Mouse (Mus musculus) MEL (cell line): Measurements from ENCODE around the gene Skp2. TPM values are rescaled to one million over a fixed set of nuclear protein-coding genes. Genes with fewer than 3 reads are reported as not detected.

Source experiments
- DNase-seq: peaks from one replicate; pipeline ENCODE4 v3.0.0; 2011; ENCODE audit warnings: low read depth, low spot score
- H3K27ac ChIP-seq: 2 replicates; pipeline ENCODE4 v1.5.1; 2012; ENCODE audit warnings: low read depth, mild to moderate bottlenecking, control low read depth, low read length, moderate library complexity; ENCODE audit not compliant: control insufficient read depth
- H3K27me3 ChIP-seq, 2 experiments: fragments of 150-350 bp in 1 of 2; sonication (generic) in 1 of 2; 2 replicates each; pipeline ENCODE4 v1.6.1; 2012; ENCODE audit warnings: low read length in 2 of 2, mild to moderate bottlenecking in 2 of 2, improper control_type of control experiment in 1 of 2, moderate library complexity in 1 of 2; ENCODE audit not compliant: insufficient read depth in 2 of 2, control insufficient read depth in 1 of 2
- H3K36me3 ChIP-seq, 2 experiments: 2 replicates each; pipeline ENCODE4 v1.6.1; 2012 to 2014; ENCODE audit warnings: low read length in 2 of 2, improper control_type of control experiment in 1 of 2, inconsistent platforms in 1 of 2, mild to moderate bottlenecking in 1 of 2; ENCODE audit not compliant: insufficient read depth in 2 of 2, control insufficient read depth in 1 of 2
- H3K4me1 ChIP-seq, 2 experiments: fragments of 150-350 bp in 1 of 2; sonication (generic) in 1 of 2; 2 replicates each; pipeline ENCODE4 v1.6.1; 2012; ENCODE audit warnings: low read length in 2 of 2, improper control_type of control experiment in 1 of 2, mild to moderate bottlenecking in 1 of 2; ENCODE audit not compliant: insufficient read depth in 2 of 2, control insufficient read depth in 1 of 2
- H3K4me3 ChIP-seq, 2 experiments: fragments of 150-350 bp in 1 of 2; sonication (generic) in 1 of 2; 2 replicates each; pipeline ENCODE4 v1.5.1; 2012; ENCODE audit warnings: low read depth in 2 of 2, low read length in 2 of 2, mild to moderate bottlenecking in 2 of 2, moderate library complexity in 2 of 2, control low read depth in 1 of 2, improper control_type of control experiment in 1 of 2; ENCODE audit not compliant: control insufficient read depth in 1 of 2, insufficient read depth in 1 of 2
- H3K79me2 ChIP-seq: 2 replicates; pipeline ENCODE4 v1.6.1; 2012; ENCODE audit warnings: mild to moderate bottlenecking, low read length, moderate library complexity; ENCODE audit not compliant: control insufficient read depth, poor library complexity, insufficient read depth
- H3K9ac ChIP-seq: 2 replicates; pipeline ENCODE4 v1.6.1; 2012; ENCODE audit warnings: low read depth, mild to moderate bottlenecking, control low read depth, low read length, moderate library complexity; ENCODE audit not compliant: control insufficient read depth, poor library complexity, severe bottlenecking
- H3K9me3 ChIP-seq: fragments of 150-350 bp; sonication (generic); replicated peaks from 2 replicates; pipeline ENCODE4 v1.6.1; 2012; ENCODE audit warnings: mild to moderate bottlenecking, low read length, improper control_type of control experiment, moderate library complexity; ENCODE audit not compliant: insufficient read depth
- BHLHE40 ChIP-seq: IDR thresholded peaks from 2 replicates; pipeline ENCODE4 v1.6.1; 2012; ENCODE audit warnings: low read depth, mild to moderate bottlenecking, inconsistent platforms, low read length, improper control_type of control experiment, borderline replicate concordance
- CHD1 ChIP-seq: IDR thresholded peaks from 2 replicates; pipeline ENCODE4 v1.6.1; 2012; ENCODE audit warnings: low read depth, mild to moderate bottlenecking, inconsistent platforms, low read length, improper control_type of control experiment
- CHD2 ChIP-seq: IDR thresholded peaks from 2 replicates; pipeline ENCODE4 v1.6.1; 2011; ENCODE audit warnings: low read length, improper control_type of control experiment
- CTCF ChIP-seq, 3 experiments: IDR thresholded peaks in 2 of 3; conservative IDR thresholded peaks in 1 of 3; 2 replicates each; pipeline ENCODE4 v1.5.1; 2011 to 2012; ENCODE audit warnings: low read length in 3 of 3, low read depth in 2 of 3, mild to moderate bottlenecking in 2 of 3, improper control_type of control experiment in 1 of 3, inconsistent platforms in 1 of 3, mixed read lengths in 1 of 3, moderate library complexity in 1 of 3; ENCODE audit not compliant: control insufficient read depth in 1 of 3, insufficient read depth in 1 of 3, poor library complexity in 1 of 3, severe bottlenecking in 1 of 3
- EP300 ChIP-seq, 2 experiments: IDR thresholded peaks; 2 replicates each; pipeline ENCODE4 v1.6.1; 2011; ENCODE audit warnings: improper control_type of control experiment in 2 of 2, low read length in 2 of 2, low read depth in 1 of 2, mild to moderate bottlenecking in 1 of 2
- GABPA ChIP-seq: IDR thresholded peaks from 2 replicates; pipeline ENCODE4 v1.6.1; 2012; ENCODE audit warnings: low read depth, mild to moderate bottlenecking, inconsistent platforms, low read length, improper control_type of control experiment, moderate library complexity
- GATA1 ChIP-seq: IDR thresholded peaks from 2 replicates; pipeline ENCODE4 v1.6.1; 2011; ENCODE audit warnings: low read depth, low read length, improper control_type of control experiment
- HCFC1 ChIP-seq: IDR thresholded peaks from 2 replicates; pipeline ENCODE4 v1.6.1; 2012; ENCODE audit warnings: low read depth, mild to moderate bottlenecking, inconsistent platforms, low read length, improper control_type of control experiment, moderate library complexity
- JUND ChIP-seq: IDR thresholded peaks from 2 replicates; pipeline ENCODE4 v1.6.1; 2011; ENCODE audit warnings: low read depth, mild to moderate bottlenecking, improper control_type of control experiment, low read length
- KAT2A ChIP-seq: conservative IDR thresholded peaks from 2 replicates; pipeline ENCODE4 v1.6.1; 2012; ENCODE audit warnings: low read depth, low read length, improper control_type of control experiment, inconsistent platforms
- MAFK ChIP-seq: IDR thresholded peaks from 2 replicates; pipeline ENCODE4 v1.6.1; 2011; ENCODE audit warnings: low read depth, mild to moderate bottlenecking, low read length, improper control_type of control experiment, borderline replicate concordance
- MAX ChIP-seq: IDR thresholded peaks from 2 replicates; pipeline ENCODE4 v1.6.1; 2011; ENCODE audit warnings: low read length, improper control_type of control experiment
- MAZ ChIP-seq: IDR thresholded peaks from 2 replicates; pipeline ENCODE4 v1.6.1; 2012; ENCODE audit warnings: low read depth, mild to moderate bottlenecking, inconsistent platforms, low read length, improper control_type of control experiment
- MEF2A ChIP-seq: IDR thresholded peaks from 2 replicates; pipeline ENCODE4 v1.6.1; 2014; ENCODE audit warnings: low read depth, mild to moderate bottlenecking, inconsistent platforms, low read length, improper control_type of control experiment; ENCODE audit not compliant: poor library complexity, insufficient replicate concordance, severe bottlenecking; ENCODE audit errors: extremely low read depth
- MXI1 ChIP-seq: IDR thresholded peaks from 2 replicates; pipeline ENCODE4 v1.6.1; 2011; ENCODE audit warnings: mild to moderate bottlenecking, low read depth, low read length, improper control_type of control experiment
- MYB ChIP-seq: IDR thresholded peaks from 2 replicates; pipeline ENCODE4 v1.6.1; 2011; ENCODE audit warnings: mild to moderate bottlenecking, low read depth, low read length, improper control_type of control experiment
- NELFE ChIP-seq: IDR thresholded peaks from 2 replicates; pipeline ENCODE4 v1.6.1; 2011; ENCODE audit warnings: low read depth, low read length, improper control_type of control experiment
- NRF1 ChIP-seq: IDR thresholded peaks from 2 replicates; pipeline ENCODE4 v1.6.1; 2014; ENCODE audit warnings: low read depth, mild to moderate bottlenecking, inconsistent platforms, low read length, improper control_type of control experiment, moderate library complexity; ENCODE audit not compliant: poor library complexity, insufficient read depth, severe bottlenecking
- POLR2AphosphoS5 ChIP-seq: IDR thresholded peaks from 2 replicates; pipeline ENCODE4 v1.6.1; 2012; ENCODE audit warnings: low read depth, borderline replicate concordance, mild to moderate bottlenecking, inconsistent platforms, low read length, moderate library complexity, mixed read lengths
- RCOR1 ChIP-seq: IDR thresholded peaks from 2 replicates; pipeline ENCODE4 v1.6.1; 2012; ENCODE audit warnings: low read depth, mild to moderate bottlenecking, inconsistent platforms, low read length, improper control_type of control experiment
- SIN3A ChIP-seq: IDR thresholded peaks from 2 replicates; pipeline ENCODE4 v1.6.1; 2012; ENCODE audit warnings: low read length, improper control_type of control experiment, inconsistent platforms
- TAL1 ChIP-seq: IDR thresholded peaks from 2 replicates; pipeline ENCODE4 v1.6.1; 2012; ENCODE audit warnings: mild to moderate bottlenecking, inconsistent platforms, low read length, moderate library complexity, mixed read lengths
- UBTF ChIP-seq: IDR thresholded peaks from 2 replicates; pipeline ENCODE4 v1.6.1; 2012; ENCODE audit warnings: low read depth, mild to moderate bottlenecking, inconsistent platforms, low read length, improper control_type of control experiment, moderate library complexity, borderline replicate concordance; ENCODE audit not compliant: insufficient read depth
- ZC3H11A ChIP-seq: IDR thresholded peaks from 2 replicates; pipeline ENCODE4 v1.6.1; 2012; ENCODE audit warnings: low read depth, mild to moderate bottlenecking, inconsistent platforms, low read length, improper control_type of control experiment
- ZKSCAN1 ChIP-seq: IDR thresholded peaks from 2 replicates; pipeline ENCODE4 v1.6.1; 2012; ENCODE audit warnings: low read depth, mild to moderate bottlenecking, inconsistent platforms, low read length, improper control_type of control experiment, moderate library complexity
- ZMIZ1 ChIP-seq: IDR thresholded peaks from 2 replicates; pipeline ENCODE4 v1.6.1; 2012; ENCODE audit warnings: low read depth, mild to moderate bottlenecking, inconsistent platforms, low read length, improper control_type of control experiment, moderate library complexity
- ZNF384 ChIP-seq: IDR thresholded peaks from 2 replicates; pipeline ENCODE4 v1.6.1; 2012; ENCODE audit warnings: low read depth, mild to moderate bottlenecking, inconsistent platforms, low read length, improper control_type of control experiment
- polyA plus RNA-seq, 2 experiments: library from polyadenylated mRNA; stranded (reverse) in 1 of 2; unstranded in 1 of 2; fragments of >175 nt in 1 of 2; fragments of >200 nt in 1 of 2; gene quantifications; 2 replicates each; pipeline versions ENCODE4 v1.2.1 to v1.2.4; 2012; ENCODE audit warnings: low replicate concordance in 2 of 2, low read depth in 1 of 2; ENCODE audit not compliant: insufficient read length in 2 of 2, insufficient read depth in 1 of 2, missing spikeins in 1 of 2
- total RNA-seq: library from RNA; depleted of rRNA; stranded (reverse); fragments of 300-350 nt; gene quantifications from 2 replicates; pipeline ENCODE4 v1.2.3, GENCODE M21; 2012

The Skp2 gene
- total and polyA plus RNA-seq, 3 experiments, result 46.9 to 61.4 TPM; not detected in 1

DNA sequence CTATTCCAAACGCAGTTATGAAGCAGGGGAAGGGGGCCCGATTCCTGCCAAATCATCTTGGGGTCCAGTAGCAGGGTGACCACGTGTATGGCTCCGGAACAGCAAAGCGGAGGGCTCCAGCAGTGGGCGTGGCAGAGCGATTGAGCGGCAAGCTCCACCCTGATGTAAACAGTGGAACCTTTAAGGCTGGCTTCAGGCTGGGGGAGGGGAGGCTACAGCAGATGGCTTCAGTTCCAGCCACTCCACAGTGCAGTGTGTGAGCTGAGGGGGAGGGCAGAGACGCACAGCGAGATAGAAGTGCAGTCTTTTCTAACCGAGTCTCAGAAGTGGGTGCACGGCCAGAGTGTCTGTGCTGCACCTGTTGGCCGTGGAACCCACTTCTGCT, 60.9 kb downstream of the Skp2 start:
- no peak for DNase-seq
- Histone ChIP-seq H3K4me1 (peaks cover 14 to 22% of the 10 kb centered on the region in 2 experiments), H3K4me3 (no peak overlapping the region), H3K27me3 (no peaks in the 10 kb centered on the region), H3K79me2 (no peaks in the 10 kb centered on the region; the same call in 1 of the 2 replicates), H3K27ac (no peak overlapping the region), H3K9ac (no peak overlapping the region), H3K9me3 (no peaks in the 10 kb centered on the region), H3K36me3 (peaks cover 23 to 73% of the 10 kb centered on the region in 2 experiments)
- no peak for TF ChIP-seq NRF1
- no peak for TF ChIP-seq SIN3A
- no peak for TF ChIP-seq POLR2AphosphoS5
- no peak for TF ChIP-seq ZKSCAN1
- no peak for TF ChIP-seq HCFC1

DNA sequence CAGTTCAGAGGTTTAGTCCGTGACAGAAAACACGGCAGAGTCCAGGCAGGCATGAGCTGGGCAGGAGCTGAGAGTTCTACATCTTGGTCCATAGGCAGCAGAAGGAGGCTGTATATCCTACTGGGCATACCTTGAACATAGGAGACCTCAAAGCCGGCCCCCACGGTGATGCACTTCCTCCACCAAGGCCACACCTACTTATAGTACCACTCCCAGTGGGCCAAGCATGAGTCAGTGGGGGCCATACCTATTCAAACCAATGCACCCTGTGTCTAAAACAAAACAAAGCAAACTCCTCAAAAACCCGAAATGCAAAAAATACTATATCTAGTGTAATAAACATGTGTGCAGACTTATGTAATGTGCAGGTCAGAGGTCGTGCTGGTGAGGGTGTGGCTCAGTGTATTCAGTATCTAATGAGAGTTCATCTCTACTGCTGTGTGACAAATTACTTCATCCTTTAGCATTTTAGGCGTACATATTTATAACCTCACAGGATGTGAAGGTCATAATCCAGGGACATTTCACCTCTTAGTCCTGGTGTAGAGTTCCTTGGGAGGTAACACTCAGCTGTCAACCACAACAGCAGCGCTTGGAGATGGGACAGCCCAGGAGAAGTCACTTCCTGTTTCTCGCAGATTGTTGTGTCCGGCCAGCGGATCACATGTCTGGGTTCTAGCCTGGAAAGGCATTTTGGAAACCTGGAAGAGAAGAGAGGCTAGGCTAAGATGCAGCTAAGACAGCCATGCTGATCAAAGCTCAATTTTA, 61.4 kb downstream of the Skp2 start:
- H3K9ac ChIP-seq, result no peak overlapping the region
- H3K36me3 ChIP-seq, result peaks cover 27 to 73% of the 10 kb centered on the region in 2 experiments
- peaks cover 16 to 27% of the 10 kb centered on the region in 2 experiments for H3K4me1 ChIP-seq

DNA sequence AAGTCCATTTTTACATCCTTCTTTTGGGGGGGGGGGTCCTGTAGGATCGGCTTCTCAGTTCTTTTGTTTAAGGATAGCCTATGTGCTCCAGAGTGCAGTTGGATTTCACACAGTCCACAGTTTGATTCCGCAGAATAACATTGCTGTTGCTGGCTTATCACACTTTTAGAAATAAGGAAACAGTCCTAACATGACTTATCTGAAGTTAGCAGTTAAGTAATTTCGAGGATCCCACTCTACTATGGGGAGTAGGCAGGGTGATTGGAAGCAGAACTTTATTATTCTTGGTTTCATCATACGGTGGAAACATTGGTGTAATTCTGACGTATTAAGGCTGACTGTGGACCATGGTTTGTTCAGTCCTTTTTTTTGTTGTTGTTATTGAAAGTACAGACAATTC, 64.6 kb downstream of the Skp2 start:
- DNase-seq, result peak; percentile 76
- Histone ChIP-seq H3K36me3 (peaks cover 33 to 72% of the 10 kb centered on the region in 2 experiments), H3K4me1 (peaks cover 16 to 29% of the 10 kb centered on the region in 2 experiments), H3K4me3 (no peak overlapping the region), H3K27me3 (no peaks in the 10 kb centered on the region), H3K79me2 (peaks cover 1% of the 10 kb centered on the region; the same call in 1 of the 2 replicates), H3K9me3 (no peaks in the 10 kb centered on the region), H3K9ac (no peak overlapping the region), H3K27ac (peak overlapping the region; percentile 92)
- TF ChIP-seq MYB (peak; percentile 72), ZMIZ1 (no peak; the same call in 1 of the 2 replicates), MXI1 (peak; percentile 59; the same call in 1 of the 2 replicates), KAT2A (peak; percentile 54; the same call in 1 of the 2 replicates), ZC3H11A (no peak), GABPA (no peak), ZKSCAN1 (no peak), ZNF384 (no peak), SIN3A (peak; percentile 71), UBTF (no peak), GATA1 (peak; percentile 76), MAFK (peak; percentile 46; the same call in 1 of the 2 replicates), NELFE (no peak), HCFC1 (peak; percentile 43; the same call in 1 of the 2 replicates), CTCF (IDR thresholded peaks at IDR 0.05 in 2 of 3, conservative IDR thresholded peaks at IDR 0.05 in 1 of 3; ENCODE audit: control insufficient read depth in 1 of 3, insufficient read depth in 1 of 3, low read depth in 2 of 3, low read length in 3 of 3, poor library complexity in 1 of 3, severe bottlenecking in 1 of 3) (no peak), NRF1 (no peak), TAL1 (peak; percentile 42), MAZ (no peak)

More for the DNA sequence above, 61.4 kb downstream of the Skp2 start:
- no peak for DNase-seq
- no peak overlapping the region for H3K4me3 ChIP-seq
- H3K79me2 ChIP-seq, result no peaks in the 10 kb centered on the region; the same call in 1 of the 2 replicates
- H3K27ac ChIP-seq, result no peak overlapping the region
- H3K27me3 ChIP-seq, result no peaks in the 10 kb centered on the region
- TF ChIP-seq MEF2A (no peak), CHD2 (no peak), CHD1 (no peak), POLR2AphosphoS5 (no peak), MAX (no peak), BHLHE40 (no peak), RCOR1 (no peak), EP300 (IDR thresholded peaks at IDR 0.05; ENCODE audit: low read depth in 1 of 2, low read length in 2 of 2) (no peak), MAZ (no peak), SIN3A (no peak), ZKSCAN1 (no peak), JUND (no peak)
- H3K9me3 ChIP-seq, result no peaks in the 10 kb centered on the region
